Mouse (Mus musculus) lung, adult 2 months (tissue): ENCODE data around the gene Rnf166.

ENCODE experiments used
- CTCF ChIP-seq: fragments of 200-500 bp; IDR thresholded peaks from 2 replicates; pipeline ENCODE4 v1.5.1; 2011; ENCODE audit warnings: mild to moderate bottlenecking, low read length, control low read depth; ENCODE audit not compliant: insufficient read depth
- POLR2A ChIP-seq: fragments of 200-500 bp; IDR thresholded peaks from 2 replicates; pipeline ENCODE4 v1.6.1; 2011; ENCODE audit warnings: low read depth, mild to moderate bottlenecking, control low read depth, low read length, borderline replicate concordance; ENCODE audit errors: extremely low read depth

- TF ChIP-seq CTCF, result no peak
- no peak for TF ChIP-seq POLR2A
Observed at GRCm38 (mm10) chr8:122457171-122457570, 18.7 kb downstream of the Rnf166 start.
